Comparison of ENCODE assay signal across 9 mouse cellular contexts in genomic region chr1:119082231-119082991, GRCm38 (mm10). TPM values are rescaled to one million over a fixed set of nuclear protein-coding genes. Genes with fewer than 3 reads are reported as not detected.
DNase-seq lines count a peak whose midpoint lies in the region; ATAC-seq lines count a peak whose summit lies in the region.
"Had no signal": no experiment of that assay in that cellular context is flagged by ENCODE, and none has a peak within 500 bp of the region (broad histone marks: within the 10 kb centered on the region; RNA-seq: fewer than 3 reads in every experiment).

No protein-coding gene starts in this region.

- no peaks in the 10 kb centered on the region for H3K27me3 ChIP-seq in embryonic facial prominence, embryonic 11.5 days (ENCODE audit: control insufficient read depth, insufficient read depth, low read length)
- peaks cover 8% of the 10 kb centered on the region for H3K27me3 ChIP-seq in hindbrain, embryonic 14.5 days (ENCODE audit: control insufficient read depth, insufficient read depth, low read length)
- H3K27me3 ChIP-seq in midbrain, embryonic 10.5 days (ENCODE audit: low read depth, poor library complexity, severe bottlenecking) = peaks cover 18% of the 10 kb centered on the region
- H3K27me3 ChIP-seq in stomach, embryonic 14.5 days (ENCODE audit: control insufficient read depth, insufficient read depth, low read length) = no peaks in the 10 kb centered on the region

- no peaks in the 10 kb centered on the region for H3K36me3 ChIP-seq in embryonic facial prominence, embryonic 11.5 days (replicated peaks; ENCODE audit: control insufficient read depth, insufficient read depth, low read depth, low read length)
- no peaks in the 10 kb centered on the region for H3K36me3 ChIP-seq in hindbrain, embryonic 14.5 days (replicated peaks; ENCODE audit: control insufficient read depth, insufficient read depth)
- no peaks in the 10 kb centered on the region for H3K36me3 ChIP-seq in midbrain, embryonic 10.5 days
- no peaks in the 10 kb centered on the region for H3K36me3 ChIP-seq in stomach, embryonic 14.5 days (ENCODE audit: control insufficient read depth, insufficient read depth, low read length)

- DNase-seq in gastrocnemius, adult 18-20 months (ENCODE audit: low spot score) = peak; percentile 22
- DNase-seq in gastrocnemius, postnatal 25 days = no peak
- peak; percentile 52 for DNase-seq in WW6 (ENCODE audit: low read depth, low spot score)
- peak; percentile 81 for DNase-seq in embryonic facial prominence, embryonic 11.5 days (ENCODE audit: low spot score)
- peak; percentile 88 for DNase-seq in hindbrain, embryonic 14.5 days (ENCODE audit: low spot score)
- DNase-seq in layer of hippocampus, postnatal 36 days = peak; percentile 38 to 40
- peak; percentile 68 for DNase-seq in midbrain, embryonic 10.5 days (ENCODE audit: low spot score)

- H3K27ac ChIP-seq in embryonic facial prominence, embryonic 11.5 days (replicated peaks; ENCODE audit: low read depth, low read length) = no peak overlapping the region
- H3K27ac ChIP-seq in hindbrain, embryonic 14.5 days = no peak overlapping the region
- no peak overlapping the region for H3K27ac ChIP-seq in midbrain, embryonic 10.5 days (replicated peaks)
- no peak overlapping the region for H3K27ac ChIP-seq in stomach, embryonic 14.5 days (ENCODE audit: low read length)
- H3K27ac ChIP-seq: macrophage had no signal

- no peak overlapping the region for H3K4me3 ChIP-seq in embryonic facial prominence, embryonic 11.5 days (ENCODE audit: low read depth, low read length)
- no peak overlapping the region for H3K4me3 ChIP-seq in hindbrain, embryonic 14.5 days (replicated peaks; ENCODE audit: low read length)
- no peak overlapping the region for H3K4me3 ChIP-seq in midbrain, embryonic 10.5 days
- H3K4me3 ChIP-seq in stomach, embryonic 14.5 days (ENCODE audit: low read depth, low read length) = no peak overlapping the region

- H3K4me2 ChIP-seq in embryonic facial prominence, embryonic 11.5 days (ENCODE audit: low read depth, low read length) = no peak overlapping the region
- H3K4me2 ChIP-seq in hindbrain, embryonic 14.5 days (replicated peaks) = no peak overlapping the region
- H3K4me2 ChIP-seq in stomach, embryonic 14.5 days (replicated peaks; ENCODE audit: low read depth, low read length) = no peak overlapping the region

- 39% methylated on average over 12 of the region's 12 CpGs for WGBS in embryonic facial prominence, embryonic 11.5 days
- 42% methylated on average over 12 of the region's 12 CpGs for WGBS in hindbrain, embryonic 14.5 days
- WGBS in midbrain, embryonic 10.5 days = 45% methylated on average over 12 of the region's 12 CpGs
- 38% methylated on average over 12 of the region's 12 CpGs for WGBS in stomach, embryonic 14.5 days

- H3K9me3 ChIP-seq in embryonic facial prominence, embryonic 11.5 days (replicated peaks; ENCODE audit: control insufficient read depth, low read length) = no peaks in the 10 kb centered on the region
- no peaks in the 10 kb centered on the region for H3K9me3 ChIP-seq in hindbrain, embryonic 14.5 days (ENCODE audit: control insufficient read depth, low read length)
- H3K9me3 ChIP-seq in midbrain, embryonic 10.5 days (replicated peaks) = no peaks in the 10 kb centered on the region
- H3K9me3 ChIP-seq in stomach, embryonic 14.5 days (ENCODE audit: control insufficient read depth, low read depth, low read length) = no peaks in the 10 kb centered on the region

- H3K9ac ChIP-seq in embryonic facial prominence, embryonic 11.5 days (replicated peaks; ENCODE audit: low read length) = no peak overlapping the region
- H3K9ac ChIP-seq in hindbrain, embryonic 14.5 days = no peak overlapping the region
- H3K9ac ChIP-seq in stomach, embryonic 14.5 days (replicated peaks; ENCODE audit: low read depth, low read length) = no peak overlapping the region

- no peaks in the 10 kb centered on the region; the same call in 1 of the 2 replicates for H3K4me1 ChIP-seq in embryonic facial prominence, embryonic 11.5 days (ENCODE audit: control insufficient read depth, insufficient read depth, low read length)
- H3K4me1 ChIP-seq in hindbrain, embryonic 14.5 days (replicated peaks; ENCODE audit: control insufficient read depth, insufficient read depth, low read length) = no peaks in the 10 kb centered on the region
- H3K4me1 ChIP-seq in midbrain, embryonic 10.5 days = peaks cover 5% of the 10 kb centered on the region
- H3K4me1 ChIP-seq in stomach, embryonic 14.5 days (ENCODE audit: control insufficient read depth, insufficient read depth, low read length) = 0 out of 2 replicates have a peak, but pooled peaks cover 2% of the 10 kb centered on the region

- ATAC-seq in embryonic facial prominence, embryonic 11.5 days (replicated peaks; ENCODE audit: insufficient number of reproducible peaks, low FRiP score, low TSS enrichment, low read depth) = peak; percentile 46; the same call in 1 of the 2 replicates
- ATAC-seq in hindbrain, embryonic 14.5 days (ENCODE audit: low FRiP score) = peak; percentile 61; the same call in 1 of the 2 replicates
- peak; percentile 59; the same call in 1 of the 2 replicates for ATAC-seq in stomach, embryonic 14.5 days (ENCODE audit: insufficient number of reproducible peaks, insufficient read depth, low FRiP score, low read depth)

RNA-seq across cellular contexts. Expression of gene Gli2, which starts 29.0 kb away (rescaled TPM):
- total RNA-seq in gastrocnemius, adult 18-20 months (2021) = 1 to 10 TPM in 1 of 2 experiments, under 1 TPM in 1; 0.78 to 1.1 TPM
- 1 to 10 TPM; 1.4 to 1.5 TPM for total RNA-seq in gastrocnemius, postnatal 25 days (2021)
- polyA plus RNA-seq in embryonic facial prominence, embryonic 11.5 days (2014; fragmentation: Nextera tagmentation; extraction: Ambion mirVana) = 13.3 and 14.0 TPM in 2 replicates
- 1.8 and 2.0 TPM in 2 replicates for polyA plus RNA-seq in hindbrain, embryonic 14.5 days (2014; fragmentation: Nextera tagmentation; extraction: Ambion mirVana)
- total RNA-seq in layer of hippocampus, postnatal 36 days (2021) = 1 to 10 TPM; 3.1 to 5.2 TPM
- 8.9 and 9.9 TPM in 2 replicates for polyA plus RNA-seq in midbrain, embryonic 10.5 days (2016; fragmentation: Nextera tagmentation; extraction: Ambion mirVana)
- polyA plus RNA-seq in stomach, embryonic 14.5 days (2014; fragmentation: Nextera tagmentation; extraction: Ambion mirVana) = 15.6 and 18.5 TPM in 2 replicates
- polyA plus RNA-seq: macrophage had no signal
